Mouse (Mus musculus): ENCODE results near the gene Lrrc29. TPM values are rescaled to one million over a fixed set of nuclear protein-coding genes. Genes with fewer than 3 reads are reported as not detected.
A peak's percentile ranks its signal among the peaks of the same experiment; 100 is the strongest.

Gene Lrrc29
- total and polyA plus RNA-seq, 2 experiments from 2014 or later = 2.4 to 2.5 TPM

- H3K4me1 ChIP-seq (ENCODE audit: insufficient read depth, low read length) = 0 out of 2 replicates have a peak, but pooled peaks cover 6% of the 10 kb centered on the region
- TF ChIP-seq CTCF (IDR thresholded peaks at IDR 0.05) = no peak
- H3K36me3 ChIP-seq (ENCODE audit: insufficient read depth, low read length) = no peaks in the 10 kb centered on the region
- H3K27me3 ChIP-seq (ENCODE audit: insufficient read depth, low read length) = peaks cover 69% of the 10 kb centered on the region
- no peak overlapping the region for H3K27ac ChIP-seq (ENCODE audit: low read depth, low read length)
- peak overlapping the region; percentile 65 for H3K4me2 ChIP-seq (ENCODE audit: low read depth, low read length, poor library complexity, severe bottlenecking)
- H3K9ac ChIP-seq (replicated peaks; ENCODE audit: low read length, poor library complexity, severe bottlenecking) = no peak overlapping the region
- H3K9me3 ChIP-seq (ENCODE audit: low read length) = no peaks in the 10 kb centered on the region
- H3K4me3 ChIP-seq (ENCODE audit: low read depth, low read length) = peak overlapping the region; percentile 50; the same call in 1 of the 2 replicates
- WGBS = 3% methylated on average over 39 of the region's 39 CpGs
- ATAC-seq (ENCODE audit: low FRiP score) (no peak), DNase-seq (ENCODE audit: low spot score) (no peak)
Measured at GRCm38 (mm10) chr8:105270101-105270915, 55.8 kb downstream of the Lrrc29 start.

- Histone ChIP-seq H3K9ac (replicated peaks; ENCODE audit: low read length, poor library complexity, severe bottlenecking) (peak within 1 kb of the TSS; percentile 44; the same call in 1 of the 2 replicates), H3K4me2 (ENCODE audit: low read depth, low read length, poor library complexity, severe bottlenecking) (peak within 1 kb of the TSS; percentile 65), H3K27me3 (ENCODE audit: insufficient read depth, low read length) (peaks cover 70% of the 10 kb centered on the region), H3K36me3 (ENCODE audit: insufficient read depth, low read length) (no peaks in the 10 kb centered on the region), H3K4me3 (ENCODE audit: low read depth, low read length) (peak within 1 kb of the TSS; percentile 50), H3K9me3 (ENCODE audit: low read length) (no peaks in the 10 kb centered on the region), H3K4me1 (ENCODE audit: insufficient read depth, low read length) (0 out of 2 replicates have a peak, but pooled peaks cover 6% of the 10 kb centered on the region), H3K27ac (ENCODE audit: low read depth, low read length) (0 out of 2 replicates have a peak within 1 kb of the TSS, but pooled peaks have one; percentile 32)
- ATAC-seq (ENCODE audit: low FRiP score) = no peak
- no peak for TF ChIP-seq CTCF (IDR thresholded peaks at IDR 0.05)
- DNase-seq (ENCODE audit: low spot score) = no peak
- WGBS = under 1% methylated on average over 42 of the region's 42 CpGs
Measured at GRCm38 (mm10) chr8:105269461-105269947, 56.6 kb downstream of the Lrrc29 start, which contains the start of gene Hsf4. TSS of gene Hsf4 (plus strand) at chr8:105269801.

- Histone ChIP-seq H3K27me3 (ENCODE audit: insufficient read depth, low read length) (peaks cover 69% of the 10 kb centered on the region), H3K36me3 (ENCODE audit: insufficient read depth, low read length) (no peaks in the 10 kb centered on the region), H3K4me2 (ENCODE audit: low read depth, low read length, poor library complexity, severe bottlenecking) (peak overlapping the region; percentile 65), H3K4me3 (ENCODE audit: low read depth, low read length) (peak overlapping the region; percentile 50), H3K9ac (replicated peaks; ENCODE audit: low read length, poor library complexity, severe bottlenecking) (peak overlapping the region; percentile 44; the same call in 1 of the 2 replicates), H3K4me1 (ENCODE audit: insufficient read depth, low read length) (0 out of 2 replicates have a peak, but pooled peaks cover 6% of the 10 kb centered on the region), H3K9me3 (ENCODE audit: low read length) (no peaks in the 10 kb centered on the region), H3K27ac (ENCODE audit: low read depth, low read length) (no peak overlapping the region)
- ATAC-seq (ENCODE audit: low FRiP score) (peak; percentile 9; the same call in 1 of the 2 replicates), DNase-seq (ENCODE audit: low spot score) (no peak)
- WGBS = 0% methylated on average over 10 of the region's 10 CpGs
- no peak for TF ChIP-seq CTCF (IDR thresholded peaks at IDR 0.05)
Measured at GRCm38 (mm10) chr8:105269075-105269458, 57.0 kb downstream of the Lrrc29 start.

GRCm38 (mm10) chr8:105268342-105269074, 57.6 kb downstream of the Lrrc29 start:
- H3K4me1 ChIP-seq (ENCODE audit: insufficient read depth, low read length) = 0 out of 2 replicates have a peak, but pooled peaks cover 6% of the 10 kb centered on the region
- under 1% methylated on average over 65 of the region's 65 CpGs for WGBS
- no peak for TF ChIP-seq CTCF (IDR thresholded peaks at IDR 0.05)
- no peaks in the 10 kb centered on the region for H3K36me3 ChIP-seq (ENCODE audit: insufficient read depth, low read length)
- H3K27ac ChIP-seq (ENCODE audit: low read depth, low read length) = 0 out of 2 replicates have a peak overlapping the region, but pooled peaks have one; percentile 32
- H3K27me3 ChIP-seq (ENCODE audit: insufficient read depth, low read length) = peaks cover 69% of the 10 kb centered on the region
- peak overlapping the region; percentile 65 for H3K4me2 ChIP-seq (ENCODE audit: low read depth, low read length, poor library complexity, severe bottlenecking)
- peak overlapping the region; percentile 50 for H3K4me3 ChIP-seq (ENCODE audit: low read depth, low read length)
- DNase-seq (ENCODE audit: low spot score) = peak; percentile 97
- H3K9me3 ChIP-seq (ENCODE audit: low read length) = no peaks in the 10 kb centered on the region
- peak; percentile 89 for ATAC-seq (ENCODE audit: low FRiP score)
- peak overlapping the region; percentile 44 for H3K9ac ChIP-seq (replicated peaks; ENCODE audit: low read length, poor library complexity, severe bottlenecking)

- ATAC-seq (ENCODE audit: low FRiP score) = no peak
- DNase-seq (ENCODE audit: low spot score) = no peak
- Histone ChIP-seq H3K9me3 (ENCODE audit: low read length) (no peaks in the 10 kb centered on the region), H3K27me3 (ENCODE audit: insufficient read depth, low read length) (peaks cover 57% of the 10 kb centered on the region), H3K4me2 (ENCODE audit: low read depth, low read length, poor library complexity, severe bottlenecking) (no peak overlapping the region), H3K4me3 (ENCODE audit: low read depth, low read length) (no peak overlapping the region), H3K4me1 (ENCODE audit: insufficient read depth, low read length) (0 out of 2 replicates have a peak, but pooled peaks cover 6% of the 10 kb centered on the region), H3K36me3 (ENCODE audit: insufficient read depth, low read length) (no peaks in the 10 kb centered on the region), H3K27ac (ENCODE audit: low read depth, low read length) (no peak overlapping the region), H3K9ac (replicated peaks; ENCODE audit: low read length, poor library complexity, severe bottlenecking) (no peak overlapping the region)
- no peak for TF ChIP-seq CTCF (IDR thresholded peaks at IDR 0.05)
- 12% methylated on average over 13 of the region's 13 CpGs for WGBS
Measured at GRCm38 (mm10) chr8:105266775-105267174, 59.3 kb downstream of the Lrrc29 start.
